Mouse (Mus musculus): ENCODE data around the gene Izumo1r. TPM values are rescaled to one million over a fixed set of nuclear protein-coding genes. Genes with fewer than 3 reads are reported as not detected.

Gene Izumo1r
- total and polyA plus RNA-seq, 2 experiments from 2014 or later, result not detected

DNA sequence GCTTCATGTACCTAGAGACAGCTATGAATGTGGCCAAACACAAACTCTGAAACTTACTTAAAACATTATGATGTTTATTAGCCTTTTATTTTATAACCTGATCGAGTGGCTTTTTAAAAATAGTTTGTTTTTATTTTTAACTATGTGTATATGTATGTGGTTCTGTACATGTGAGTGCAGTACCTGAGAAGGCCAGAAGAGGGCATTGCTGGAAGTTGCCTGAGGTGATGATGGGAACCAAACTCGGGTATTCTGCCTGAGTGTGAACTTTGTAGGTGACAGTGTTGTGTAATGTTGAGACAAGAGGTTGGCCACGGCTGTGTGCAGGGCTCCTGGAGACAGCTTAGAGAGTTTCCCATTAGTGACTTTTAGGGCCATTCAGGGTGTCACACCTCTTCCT lies 9.1 kb downstream of the Izumo1r start:
- Histone ChIP-seq H3K9ac (replicated peaks; ENCODE audit: low read length) (no peak overlapping the region), H3K27me3 (ENCODE audit: insufficient read depth, low read length) (no peaks in the 10 kb centered on the region), H3K27ac (no peak overlapping the region), H3K4me2 (ENCODE audit: low read depth, low read length) (no peak overlapping the region), H3K36me3 (ENCODE audit: insufficient read depth, low read length) (no peaks in the 10 kb centered on the region), H3K9me3 (ENCODE audit: low read length) (no peaks in the 10 kb centered on the region), H3K4me3 (ENCODE audit: low read length) (no peak overlapping the region), H3K4me1 (ENCODE audit: insufficient read depth, low read length) (no peaks in the 10 kb centered on the region)
- ATAC-seq, result no peak
- TF ChIP-seq CTCF (IDR thresholded peaks at IDR 0.05; ENCODE audit: low read depth), result peak; percentile 54
- DNase-seq (ENCODE audit: low spot score), result no peak
- 82% methylated on average over 3 of the region's 3 CpGs for WGBS

GRCm38 (mm10) chr9:14893388-14893787 lies 10.4 kb downstream of the Izumo1r start:
- H3K4me1 ChIP-seq (ENCODE audit: insufficient read depth, low read length), result no peaks in the 10 kb centered on the region
- no peaks in the 10 kb centered on the region for H3K27me3 ChIP-seq (ENCODE audit: insufficient read depth, low read length)
- no peaks in the 10 kb centered on the region for H3K9me3 ChIP-seq (ENCODE audit: low read length)
- TF ChIP-seq CTCF (IDR thresholded peaks at IDR 0.05; ENCODE audit: low read depth), result no peak
- H3K4me3 ChIP-seq (ENCODE audit: low read length), result no peak overlapping the region
- ATAC-seq, result no peak
- no peak overlapping the region for H3K27ac ChIP-seq
- DNase-seq (ENCODE audit: low spot score), result no peak
- no peak overlapping the region for H3K9ac ChIP-seq (replicated peaks; ENCODE audit: low read length)
- WGBS, result 86% methylated on average over 9 of the region's 9 CpGs
- H3K36me3 ChIP-seq (ENCODE audit: insufficient read depth, low read length), result no peaks in the 10 kb centered on the region
- no peak overlapping the region for H3K4me2 ChIP-seq (ENCODE audit: low read depth, low read length)

DNA sequence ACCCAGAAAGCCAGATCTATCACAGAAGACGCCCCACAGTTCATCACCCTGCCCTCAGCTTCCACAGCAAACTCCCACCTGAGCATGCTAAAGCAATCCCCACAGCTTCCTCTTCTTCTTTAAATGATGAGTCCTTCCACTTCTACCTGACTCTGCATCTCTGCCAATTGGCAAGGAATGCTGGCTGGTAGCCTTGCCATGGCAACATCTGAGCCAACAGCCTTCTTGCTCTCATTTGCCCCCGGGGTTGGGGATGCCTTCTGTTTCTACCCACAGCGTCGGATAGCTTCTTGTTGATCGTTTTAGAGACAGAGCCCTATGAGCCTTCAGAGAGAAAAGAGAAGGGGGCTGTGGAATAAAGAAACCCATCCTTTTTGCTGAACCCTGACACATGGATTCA lies 11.9 kb downstream of the Izumo1r start:
- DNase-seq (ENCODE audit: low spot score), result peak; percentile 56

DNA sequence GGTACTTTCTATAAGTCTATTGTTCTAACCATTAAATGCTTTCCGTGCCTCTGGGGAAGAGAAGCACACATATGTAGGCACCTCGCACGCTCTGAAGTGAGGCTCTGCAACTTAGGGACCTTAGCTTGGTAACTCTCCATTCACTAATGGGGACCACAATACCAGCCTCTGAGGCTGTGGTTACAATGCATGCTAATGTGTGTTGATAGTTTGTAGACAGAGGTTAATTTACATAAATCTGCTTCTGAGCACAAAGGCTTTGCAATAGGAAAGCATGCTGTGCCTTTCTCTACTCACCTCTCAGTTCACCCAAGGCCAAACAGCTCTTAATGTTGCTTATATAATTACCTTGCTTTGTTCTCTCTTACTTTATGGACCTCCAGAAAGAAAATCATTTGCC lies 13.1 kb downstream of the Izumo1r start:
- DNase-seq (ENCODE audit: low spot score) (no peak), ATAC-seq (no peak)
- H3K36me3 ChIP-seq (ENCODE audit: insufficient read depth, low read length), result no peaks in the 10 kb centered on the region
- 43% methylated on average over 3 of the region's 3 CpGs for WGBS
- TF ChIP-seq CTCF (IDR thresholded peaks at IDR 0.05; ENCODE audit: low read depth), result no peak
- H3K4me3 ChIP-seq (ENCODE audit: low read length), result no peak overlapping the region
- H3K27me3 ChIP-seq (ENCODE audit: insufficient read depth, low read length), result no peaks in the 10 kb centered on the region
- H3K4me1 ChIP-seq (ENCODE audit: insufficient read depth, low read length), result no peaks in the 10 kb centered on the region
- no peak overlapping the region for H3K9ac ChIP-seq (replicated peaks; ENCODE audit: low read length)
- no peaks in the 10 kb centered on the region for H3K9me3 ChIP-seq (ENCODE audit: low read length)
- no peak overlapping the region for H3K4me2 ChIP-seq (ENCODE audit: low read depth, low read length)
- no peak overlapping the region for H3K27ac ChIP-seq

More for the DNA sequence above, 11.9 kb downstream of the Izumo1r start:
- peak; percentile 43; the same call in 1 of the 2 replicates for ATAC-seq
- no peaks in the 10 kb centered on the region for H3K27me3 ChIP-seq (ENCODE audit: insufficient read depth, low read length)
- H3K4me3 ChIP-seq (ENCODE audit: low read length), result no peak overlapping the region
- no peak overlapping the region for H3K27ac ChIP-seq
- no peak overlapping the region for H3K4me2 ChIP-seq (ENCODE audit: low read depth, low read length)
- H3K9ac ChIP-seq (replicated peaks; ENCODE audit: low read length), result no peak overlapping the region
- no peaks in the 10 kb centered on the region for H3K9me3 ChIP-seq (ENCODE audit: low read length)
- no peaks in the 10 kb centered on the region for H3K4me1 ChIP-seq (ENCODE audit: insufficient read depth, low read length)
- 40% methylated on average over 5 of the region's 5 CpGs for WGBS
- no peak for TF ChIP-seq CTCF (IDR thresholded peaks at IDR 0.05; ENCODE audit: low read depth)
- no peaks in the 10 kb centered on the region for H3K36me3 ChIP-seq (ENCODE audit: insufficient read depth, low read length)

DNA sequence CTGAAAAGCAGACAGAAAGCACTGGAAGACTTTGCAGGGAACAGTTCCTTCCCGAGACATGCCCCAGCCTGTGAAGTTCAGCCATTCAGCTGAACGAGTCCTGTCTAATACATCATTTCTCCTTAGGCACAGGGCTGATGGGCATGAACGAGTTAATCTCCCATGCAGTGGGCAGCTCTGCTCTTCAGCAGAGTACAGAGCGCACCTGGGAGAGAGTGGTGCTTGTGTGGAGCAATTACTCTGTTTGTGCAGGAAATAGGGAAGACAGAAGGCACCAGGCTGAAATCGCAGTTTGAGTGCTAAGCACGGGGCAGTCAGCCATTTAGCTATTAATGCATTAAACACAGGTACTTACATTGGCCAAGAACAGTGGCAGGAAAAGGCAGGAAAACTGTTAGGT lies 15.1 kb downstream of the Izumo1r start:
- TF ChIP-seq CTCF (IDR thresholded peaks at IDR 0.05; ENCODE audit: low read depth), result no peak
- no peak overlapping the region for H3K27ac ChIP-seq
- H3K9ac ChIP-seq (replicated peaks; ENCODE audit: low read length), result no peak overlapping the region
- no peaks in the 10 kb centered on the region for H3K36me3 ChIP-seq (ENCODE audit: insufficient read depth, low read length)
- no peak overlapping the region for H3K4me3 ChIP-seq (ENCODE audit: low read length)
- WGBS, result 64% methylated on average over 6 of the region's 6 CpGs
- no peak overlapping the region for H3K4me2 ChIP-seq (ENCODE audit: low read depth, low read length)
- no peaks in the 10 kb centered on the region for H3K4me1 ChIP-seq (ENCODE audit: insufficient read depth, low read length)
- no peaks in the 10 kb centered on the region for H3K9me3 ChIP-seq (ENCODE audit: low read length)
- no peaks in the 10 kb centered on the region for H3K27me3 ChIP-seq (ENCODE audit: insufficient read depth, low read length)
- DNase-seq (ENCODE audit: low spot score) (no peak), ATAC-seq (no peak)

DNA sequence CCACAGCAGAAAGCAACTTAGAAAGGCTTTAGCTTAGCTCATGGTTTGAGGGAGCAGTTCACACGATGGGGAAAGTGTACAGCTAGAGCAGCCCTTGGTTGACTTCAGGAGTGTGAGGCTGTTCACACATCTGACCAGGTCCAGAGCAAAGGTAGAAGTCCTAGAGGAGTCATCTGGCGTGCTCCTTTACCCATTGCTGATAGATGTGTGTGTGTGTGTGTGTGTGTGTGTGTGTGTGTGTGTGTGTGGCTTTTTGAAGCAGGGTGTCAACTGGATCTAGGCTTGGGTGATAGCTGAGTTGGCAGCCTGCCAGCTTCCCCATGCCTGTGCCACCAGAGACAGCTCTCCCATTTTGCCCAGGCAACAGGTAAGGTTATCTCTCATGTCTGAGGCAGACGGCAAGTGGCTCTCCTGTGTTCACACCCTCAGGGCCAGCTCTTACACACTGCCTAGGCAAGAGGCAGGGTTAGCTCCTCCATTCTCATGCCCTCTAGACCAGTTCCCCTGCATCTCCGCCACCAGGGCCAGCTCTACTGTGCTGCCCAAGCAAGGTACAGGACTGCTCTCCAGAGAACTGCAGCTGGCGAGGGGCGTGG lies 15.9 kb downstream of the Izumo1r start:
- ATAC-seq (no peak), DNase-seq (ENCODE audit: low spot score) (no peak)
- H3K4me3 ChIP-seq (ENCODE audit: low read length), result no peak overlapping the region
- no peak overlapping the region for H3K27ac ChIP-seq
- H3K36me3 ChIP-seq (ENCODE audit: insufficient read depth, low read length), result no peaks in the 10 kb centered on the region
- no peak overlapping the region for H3K9ac ChIP-seq (replicated peaks; ENCODE audit: low read length)
- H3K9me3 ChIP-seq (ENCODE audit: low read length), result no peaks in the 10 kb centered on the region
- no peaks in the 10 kb centered on the region for H3K4me1 ChIP-seq (ENCODE audit: insufficient read depth, low read length)
- no peak for TF ChIP-seq CTCF (IDR thresholded peaks at IDR 0.05; ENCODE audit: low read depth)
- no peak overlapping the region for H3K4me2 ChIP-seq (ENCODE audit: low read depth, low read length)
- 79% methylated on average over 6 of the region's 6 CpGs for WGBS
- H3K27me3 ChIP-seq (ENCODE audit: insufficient read depth, low read length), result no peaks in the 10 kb centered on the region

GRCm38 (mm10) chr9:14885954-14886353 lies 17.8 kb downstream of the Izumo1r start:
- Histone ChIP-seq H3K36me3 (ENCODE audit: insufficient read depth, low read length) (no peaks in the 10 kb centered on the region), H3K27me3 (ENCODE audit: insufficient read depth, low read length) (no peaks in the 10 kb centered on the region), H3K27ac (no peak overlapping the region), H3K4me3 (ENCODE audit: low read length) (no peak overlapping the region), H3K9ac (replicated peaks; ENCODE audit: low read length) (no peak overlapping the region), H3K4me2 (ENCODE audit: low read depth, low read length) (no peak overlapping the region), H3K4me1 (ENCODE audit: insufficient read depth, low read length) (no peaks in the 10 kb centered on the region), H3K9me3 (ENCODE audit: low read length) (no peaks in the 10 kb centered on the region)
- ATAC-seq, result no peak
- no peak for TF ChIP-seq CTCF (IDR thresholded peaks at IDR 0.05; ENCODE audit: low read depth)
- WGBS, result 97% methylated on average over 1 of the region's 1 CpGs
- DNase-seq (ENCODE audit: low spot score), result no peak

Data from hindbrain, postnatal 0 days (tissue).